Mouse (Mus musculus): ENCODE results near the gene Pip4k2c. TPM values are rescaled to one million over a fixed set of nuclear protein-coding genes. Genes with fewer than 3 reads are reported as not detected.

The Pip4k2c gene
- polyA plus RNA-seq, 1 experiment from 2014 or later: 20.3 TPM

GRCm38 (mm10) chr10:127204589-127204988 is 6.8 kb downstream of the Pip4k2c start:
- ATAC-seq (ENCODE audit: insufficient number of reproducible peaks, low FRiP score, low TSS enrichment, low read depth): no peak
- WGBS: 92% methylated on average over 5 of the region's 5 CpGs
- Histone ChIP-seq H3K9ac (ENCODE audit: low read length) (no peak overlapping the region), H3K9me3 (ENCODE audit: control insufficient read depth, low read length) (no peaks in the 10 kb centered on the region), H3K4me1 (ENCODE audit: control insufficient read depth, insufficient read depth, low read length) (no peaks in the 10 kb centered on the region), H3K27me3 (ENCODE audit: control insufficient read depth, insufficient read depth, low read length) (no peaks in the 10 kb centered on the region), H3K4me2 (ENCODE audit: low read depth, severe bottlenecking) (no peak overlapping the region), H3K36me3 (ENCODE audit: control insufficient read depth, insufficient read depth, low read length) (peaks cover 16% of the 10 kb centered on the region), H3K27ac (replicated peaks; ENCODE audit: low read depth, low read length) (no peak overlapping the region), H3K4me3 (ENCODE audit: low read depth, low read length) (no peak overlapping the region)
- no peak for DNase-seq (ENCODE audit: low spot score)

GRCm38 (mm10) chr10:127203106-127203505 is 8.3 kb downstream of the Pip4k2c start:
- no peak for DNase-seq (ENCODE audit: low spot score)
- Histone ChIP-seq H3K36me3 (ENCODE audit: control insufficient read depth, insufficient read depth, low read length) (peaks cover 23% of the 10 kb centered on the region), H3K27ac (replicated peaks; ENCODE audit: low read depth, low read length) (no peak overlapping the region), H3K4me1 (ENCODE audit: control insufficient read depth, insufficient read depth, low read length) (no peaks in the 10 kb centered on the region), H3K9ac (ENCODE audit: low read length) (no peak overlapping the region), H3K4me2 (ENCODE audit: low read depth, severe bottlenecking) (no peak overlapping the region), H3K27me3 (ENCODE audit: control insufficient read depth, insufficient read depth, low read length) (no peaks in the 10 kb centered on the region), H3K4me3 (ENCODE audit: low read depth, low read length) (no peak overlapping the region), H3K9me3 (ENCODE audit: control insufficient read depth, low read length) (no peaks in the 10 kb centered on the region)
- 86% methylated on average over 3 of the region's 3 CpGs for WGBS
- ATAC-seq (ENCODE audit: insufficient number of reproducible peaks, low FRiP score, low TSS enrichment, low read depth): no peak

GRCm38 (mm10) chr10:127200279-127200678 is 11.1 kb downstream of the Pip4k2c start:
- Histone ChIP-seq H3K4me3 (ENCODE audit: low read depth, low read length) (no peak overlapping the region), H3K9me3 (ENCODE audit: control insufficient read depth, low read length) (no peaks in the 10 kb centered on the region), H3K36me3 (ENCODE audit: control insufficient read depth, insufficient read depth, low read length) (peaks cover 23% of the 10 kb centered on the region), H3K27me3 (ENCODE audit: control insufficient read depth, insufficient read depth, low read length) (no peaks in the 10 kb centered on the region), H3K4me2 (ENCODE audit: low read depth, severe bottlenecking) (no peak overlapping the region), H3K9ac (ENCODE audit: low read length) (no peak overlapping the region), H3K4me1 (ENCODE audit: control insufficient read depth, insufficient read depth, low read length) (peaks cover 6% of the 10 kb centered on the region), H3K27ac (replicated peaks; ENCODE audit: low read depth, low read length) (no peak overlapping the region)
- WGBS: 87% methylated on average over 8 of the region's 8 CpGs
- ATAC-seq (ENCODE audit: insufficient number of reproducible peaks, low FRiP score, low TSS enrichment, low read depth): no peak
- no peak for DNase-seq (ENCODE audit: low spot score)

- no peak for DNase-seq (ENCODE audit: low spot score)
- H3K4me3 ChIP-seq (ENCODE audit: low read depth, low read length): no peak overlapping the region
- 83% methylated on average over 11 of the region's 11 CpGs for WGBS
- H3K4me1 ChIP-seq (ENCODE audit: control insufficient read depth, insufficient read depth, low read length): peaks cover 10% of the 10 kb centered on the region
- H3K27ac ChIP-seq (replicated peaks; ENCODE audit: low read depth, low read length): no peak overlapping the region
- H3K27me3 ChIP-seq (ENCODE audit: control insufficient read depth, insufficient read depth, low read length): no peaks in the 10 kb centered on the region
- no peak overlapping the region for H3K4me2 ChIP-seq (ENCODE audit: low read depth, severe bottlenecking)
- H3K9ac ChIP-seq (ENCODE audit: low read length): no peak overlapping the region
- peaks cover 23% of the 10 kb centered on the region for H3K36me3 ChIP-seq (ENCODE audit: control insufficient read depth, insufficient read depth, low read length)
- no peaks in the 10 kb centered on the region for H3K9me3 ChIP-seq (ENCODE audit: control insufficient read depth, low read length)
- no peak for ATAC-seq (ENCODE audit: insufficient number of reproducible peaks, low FRiP score, low TSS enrichment, low read depth)
Measured at GRCm38 (mm10) chr10:127199474-127199873, 11.9 kb downstream of the Pip4k2c start.

GRCm38 (mm10) chr10:127199068-127199467 is 12.3 kb downstream of the Pip4k2c start:
- Histone ChIP-seq H3K9me3 (ENCODE audit: control insufficient read depth, low read length) (no peaks in the 10 kb centered on the region), H3K4me3 (ENCODE audit: low read depth, low read length) (no peak overlapping the region), H3K36me3 (ENCODE audit: control insufficient read depth, insufficient read depth, low read length) (peaks cover 23% of the 10 kb centered on the region), H3K9ac (ENCODE audit: low read length) (no peak overlapping the region), H3K4me1 (ENCODE audit: control insufficient read depth, insufficient read depth, low read length) (peaks cover 13% of the 10 kb centered on the region), H3K4me2 (ENCODE audit: low read depth, severe bottlenecking) (no peak overlapping the region), H3K27me3 (ENCODE audit: control insufficient read depth, insufficient read depth, low read length) (no peaks in the 10 kb centered on the region), H3K27ac (replicated peaks; ENCODE audit: low read depth, low read length) (no peak overlapping the region)
- DNase-seq (ENCODE audit: low spot score): no peak
- 74% methylated on average over 5 of the region's 5 CpGs for WGBS
- ATAC-seq (ENCODE audit: insufficient number of reproducible peaks, low FRiP score, low TSS enrichment, low read depth): no peak

- no peak overlapping the region for H3K4me2 ChIP-seq (ENCODE audit: low read depth, severe bottlenecking)
- H3K9me3 ChIP-seq (ENCODE audit: control insufficient read depth, low read length): no peaks in the 10 kb centered on the region
- 70% methylated on average over 2 of the region's 2 CpGs for WGBS
- H3K36me3 ChIP-seq (ENCODE audit: control insufficient read depth, insufficient read depth, low read length): peaks cover 20% of the 10 kb centered on the region; the same call in 1 of the 2 replicates
- DNase-seq (ENCODE audit: low spot score): no peak
- H3K4me1 ChIP-seq (ENCODE audit: control insufficient read depth, insufficient read depth, low read length): peaks cover 13% of the 10 kb centered on the region
- no peak for ATAC-seq (ENCODE audit: insufficient number of reproducible peaks, low FRiP score, low TSS enrichment, low read depth)
- no peak overlapping the region for H3K9ac ChIP-seq (ENCODE audit: low read length)
- no peak overlapping the region for H3K27ac ChIP-seq (replicated peaks; ENCODE audit: low read depth, low read length)
- no peaks in the 10 kb centered on the region for H3K27me3 ChIP-seq (ENCODE audit: control insufficient read depth, insufficient read depth, low read length)
- no peak overlapping the region for H3K4me3 ChIP-seq (ENCODE audit: low read depth, low read length)
Measured at GRCm38 (mm10) chr10:127198492-127198891, 12.9 kb downstream of the Pip4k2c start.

GRCm38 (mm10) chr10:127197505-127198110 is 13.8 kb downstream of the Pip4k2c start:
- no peak overlapping the region for H3K4me2 ChIP-seq (ENCODE audit: low read depth, severe bottlenecking)
- H3K9me3 ChIP-seq (ENCODE audit: control insufficient read depth, low read length): no peaks in the 10 kb centered on the region
- no peak overlapping the region for H3K27ac ChIP-seq (replicated peaks; ENCODE audit: low read depth, low read length)
- no peak overlapping the region for H3K4me3 ChIP-seq (ENCODE audit: low read depth, low read length)
- 91% methylated on average over 11 of the region's 11 CpGs for WGBS
- H3K9ac ChIP-seq (ENCODE audit: low read length): no peak overlapping the region
- peaks cover 23% of the 10 kb centered on the region; the same call in 1 of the 2 replicates for H3K36me3 ChIP-seq (ENCODE audit: control insufficient read depth, insufficient read depth, low read length)
- DNase-seq (ENCODE audit: low spot score) (no peak), ATAC-seq (ENCODE audit: insufficient number of reproducible peaks, low FRiP score, low TSS enrichment, low read depth) (no peak)
- H3K4me1 ChIP-seq (ENCODE audit: control insufficient read depth, insufficient read depth, low read length): peaks cover 13% of the 10 kb centered on the region
- no peaks in the 10 kb centered on the region for H3K27me3 ChIP-seq (ENCODE audit: control insufficient read depth, insufficient read depth, low read length)

- no peak overlapping the region for H3K9ac ChIP-seq (ENCODE audit: low read length)
- peaks cover 21% of the 10 kb centered on the region; the same call in 1 of the 2 replicates for H3K36me3 ChIP-seq (ENCODE audit: control insufficient read depth, insufficient read depth, low read length)
- H3K27ac ChIP-seq (replicated peaks; ENCODE audit: low read depth, low read length): no peak overlapping the region
- H3K4me2 ChIP-seq (ENCODE audit: low read depth, severe bottlenecking): no peak overlapping the region
- H3K4me3 ChIP-seq (ENCODE audit: low read depth, low read length): no peak overlapping the region
- no peaks in the 10 kb centered on the region for H3K9me3 ChIP-seq (ENCODE audit: control insufficient read depth, low read length)
- 92% methylated on average over 8 of the region's 8 CpGs for WGBS
- H3K4me1 ChIP-seq (ENCODE audit: control insufficient read depth, insufficient read depth, low read length): peaks cover 13% of the 10 kb centered on the region
- H3K27me3 ChIP-seq (ENCODE audit: control insufficient read depth, insufficient read depth, low read length): no peaks in the 10 kb centered on the region
- ATAC-seq (ENCODE audit: insufficient number of reproducible peaks, low FRiP score, low TSS enrichment, low read depth) (no peak), DNase-seq (ENCODE audit: low spot score) (no peak)
Measured at GRCm38 (mm10) chr10:127197104-127197503, 14.3 kb downstream of the Pip4k2c start.

GRCm38 (mm10) chr10:127196392-127196791 is 15.0 kb downstream of the Pip4k2c start:
- peak; percentile 65 for DNase-seq (ENCODE audit: low spot score)
- Histone ChIP-seq H3K36me3 (ENCODE audit: control insufficient read depth, insufficient read depth, low read length) (peaks cover 16% of the 10 kb centered on the region; the same call in 1 of the 2 replicates), H3K9ac (ENCODE audit: low read length) (peak overlapping the region; percentile 51), H3K4me3 (ENCODE audit: low read depth, low read length) (peak overlapping the region; percentile 64), H3K4me1 (ENCODE audit: control insufficient read depth, insufficient read depth, low read length) (peaks cover 13% of the 10 kb centered on the region), H3K27me3 (ENCODE audit: control insufficient read depth, insufficient read depth, low read length) (no peaks in the 10 kb centered on the region), H3K9me3 (ENCODE audit: control insufficient read depth, low read length) (no peaks in the 10 kb centered on the region), H3K4me2 (ENCODE audit: low read depth, severe bottlenecking) (peak overlapping the region; percentile 83), H3K27ac (replicated peaks; ENCODE audit: low read depth, low read length) (peak overlapping the region; percentile 74)
- under 1% methylated on average over 5 of the region's 5 CpGs for WGBS
- ATAC-seq (ENCODE audit: insufficient number of reproducible peaks, low FRiP score, low TSS enrichment, low read depth): peak; percentile 51

Measured in limb, embryonic 11.5 days (tissue).